Mouse (Mus musculus): Measurements from ENCODE around the gene C2cd4d. TPM values are rescaled to one million over a fixed set of nuclear protein-coding genes. Genes with fewer than 3 reads are reported as not detected.

The C2cd4d gene
- polyA plus RNA-seq, 1 experiment: 0.13 TPM

- no peak overlapping the region for H3K27ac ChIP-seq (ENCODE audit: insufficient read depth, low read length)
- no peak overlapping the region for H3K4me3 ChIP-seq (ENCODE audit: extremely low read depth, insufficient read depth, insufficient read length)
- no peak for DNase-seq (ENCODE audit: low read depth in 1 of 2, low spot score in 2 of 2)
- no peaks in the 10 kb centered on the region for H3K27me3 ChIP-seq (ENCODE audit: control insufficient read depth, insufficient read depth, low read length)
- TF ChIP-seq CTCF (IDR thresholded peaks at IDR 0.05; ENCODE audit: extremely low read depth, insufficient read depth, insufficient read length, insufficient replicate concordance) (no peak), POLR2A (IDR thresholded peaks at IDR 0.05; ENCODE audit: low read depth, low read length) (no peak)
- H3K4me1 ChIP-seq (ENCODE audit: control insufficient read depth, insufficient read depth, insufficient read length): no peaks in the 10 kb centered on the region
- WGBS: 65% methylated on average over 3 of the region's 3 CpGs
- H3K36me3 ChIP-seq (ENCODE audit: control insufficient read depth, insufficient read depth, low read length): no peaks in the 10 kb centered on the region
These were observed 21.2 kb downstream of the C2cd4d start for GRCm38 (mm10) chr3:94383476-94383875.

DNA sequence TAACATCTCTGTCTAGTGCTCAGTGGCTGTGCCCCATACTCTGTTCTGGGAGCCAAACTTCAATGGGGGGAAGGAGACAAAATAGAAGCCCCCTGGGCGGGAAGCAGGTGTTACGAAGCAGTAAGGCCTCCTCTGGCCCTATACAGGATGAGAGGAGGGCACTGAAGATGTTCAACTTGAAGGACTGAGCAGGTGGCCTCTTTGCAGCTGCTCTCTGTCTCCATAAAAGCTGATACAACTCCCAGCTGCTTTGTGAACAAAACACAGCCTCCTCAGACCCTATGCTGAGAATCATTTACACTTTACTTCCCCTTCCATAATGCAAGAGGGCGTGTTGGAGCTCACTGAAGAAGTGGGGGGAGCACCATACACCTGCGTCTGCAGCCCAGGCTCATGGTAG is 24.4 kb downstream of the C2cd4d start:
- TF ChIP-seq CTCF (IDR thresholded peaks at IDR 0.05; ENCODE audit: extremely low read depth, insufficient read depth, insufficient read length, insufficient replicate concordance): no peak
- no peak for TF ChIP-seq POLR2A (IDR thresholded peaks at IDR 0.05; ENCODE audit: low read depth, low read length)
- 40% methylated on average over 4 of the region's 4 CpGs for WGBS
- Histone ChIP-seq H3K4me3 (ENCODE audit: extremely low read depth, insufficient read depth, insufficient read length) (no peak overlapping the region), H3K27ac (ENCODE audit: insufficient read depth, low read length) (no peak overlapping the region), H3K4me1 (ENCODE audit: control insufficient read depth, insufficient read depth, insufficient read length) (no peaks in the 10 kb centered on the region), H3K36me3 (ENCODE audit: control insufficient read depth, insufficient read depth, low read length) (no peaks in the 10 kb centered on the region), H3K27me3 (ENCODE audit: control insufficient read depth, insufficient read depth, low read length) (no peaks in the 10 kb centered on the region)
- no peak for DNase-seq (ENCODE audit: low read depth in 1 of 2, low spot score in 2 of 2)

DNA sequence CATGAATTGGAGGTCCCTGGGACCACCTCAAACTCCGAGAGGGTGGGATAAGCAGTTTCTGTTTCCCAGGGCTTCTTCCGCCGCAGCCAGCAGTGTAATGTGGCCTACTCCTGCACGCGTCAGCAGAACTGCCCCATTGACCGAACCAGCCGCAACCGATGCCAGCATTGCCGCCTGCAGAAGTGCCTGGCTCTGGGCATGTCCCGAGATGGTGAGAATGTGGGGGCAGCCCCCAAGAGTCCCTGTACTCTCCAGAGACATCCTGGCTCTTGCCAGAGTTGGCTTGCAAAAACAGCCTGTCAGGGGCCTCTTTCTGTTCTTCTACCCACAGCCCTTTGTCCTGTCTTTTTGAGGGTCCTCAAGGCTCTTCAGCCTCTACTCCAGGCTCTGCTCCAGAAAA is 25.2 kb downstream of the C2cd4d start:
- H3K4me3 ChIP-seq (ENCODE audit: extremely low read depth, insufficient read depth, insufficient read length): no peak overlapping the region

DNA sequence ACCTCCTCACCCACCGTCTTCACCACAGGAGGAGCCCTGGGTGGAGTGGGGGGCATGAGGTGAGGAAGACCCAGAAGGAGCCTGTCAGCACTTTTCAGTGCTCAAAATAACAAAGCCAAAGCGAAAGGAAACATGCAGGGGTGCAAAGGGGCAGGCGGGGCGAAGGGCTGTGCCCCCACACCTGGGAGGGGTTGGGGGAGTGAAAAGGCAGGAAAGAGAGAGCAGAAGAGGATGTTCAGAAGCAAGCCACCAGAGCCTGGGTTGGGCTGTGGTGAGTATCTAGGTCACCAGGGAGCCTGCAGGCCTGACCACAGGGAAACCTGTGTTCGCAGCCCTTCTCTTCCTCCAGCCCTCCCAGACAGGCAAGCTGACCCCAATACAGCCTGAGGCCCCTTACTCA is 25.8 kb downstream of the C2cd4d start:
- 13% methylated on average over 5 of the region's 5 CpGs for WGBS
- no peak for DNase-seq (ENCODE audit: low read depth in 1 of 2, low spot score in 2 of 2)
- Histone ChIP-seq H3K36me3 (ENCODE audit: control insufficient read depth, insufficient read depth, low read length) (no peaks in the 10 kb centered on the region), H3K4me3 (ENCODE audit: extremely low read depth, insufficient read depth, insufficient read length) (no peak overlapping the region), H3K27me3 (ENCODE audit: control insufficient read depth, insufficient read depth, low read length) (no peaks in the 10 kb centered on the region), H3K4me1 (ENCODE audit: control insufficient read depth, insufficient read depth, insufficient read length) (no peaks in the 10 kb centered on the region), H3K27ac (ENCODE audit: insufficient read depth, low read length) (no peak overlapping the region)
- TF ChIP-seq POLR2A (IDR thresholded peaks at IDR 0.05; ENCODE audit: low read depth, low read length) (no peak), CTCF (IDR thresholded peaks at IDR 0.05; ENCODE audit: extremely low read depth, insufficient read depth, insufficient read length, insufficient replicate concordance) (no peak)

More for the DNA sequence above, 25.2 kb downstream of the C2cd4d start:
- H3K4me1 ChIP-seq (ENCODE audit: control insufficient read depth, insufficient read depth, insufficient read length): no peaks in the 10 kb centered on the region
- H3K27me3 ChIP-seq (ENCODE audit: control insufficient read depth, insufficient read depth, low read length): no peaks in the 10 kb centered on the region
- no peak overlapping the region for H3K27ac ChIP-seq (ENCODE audit: insufficient read depth, low read length)
- no peak for DNase-seq (ENCODE audit: low read depth in 1 of 2, low spot score in 2 of 2)
- WGBS: 85% methylated on average over 10 of the region's 10 CpGs
- TF ChIP-seq CTCF (IDR thresholded peaks at IDR 0.05; ENCODE audit: extremely low read depth, insufficient read depth, insufficient read length, insufficient replicate concordance) (no peak), POLR2A (IDR thresholded peaks at IDR 0.05; ENCODE audit: low read depth, low read length) (no peak)
- no peaks in the 10 kb centered on the region for H3K36me3 ChIP-seq (ENCODE audit: control insufficient read depth, insufficient read depth, low read length)

GRCm38 (mm10) chr3:94389420-94389819 is 27.2 kb downstream of the C2cd4d start:
- TF ChIP-seq CTCF (IDR thresholded peaks at IDR 0.05; ENCODE audit: extremely low read depth, insufficient read depth, insufficient read length, insufficient replicate concordance) (no peak), POLR2A (IDR thresholded peaks at IDR 0.05; ENCODE audit: low read depth, low read length) (no peak)
- no peak for DNase-seq (ENCODE audit: low read depth in 1 of 2, low spot score in 2 of 2)
- Histone ChIP-seq H3K27ac (ENCODE audit: insufficient read depth, low read length) (no peak overlapping the region), H3K4me3 (ENCODE audit: extremely low read depth, insufficient read depth, insufficient read length) (no peak overlapping the region), H3K36me3 (ENCODE audit: control insufficient read depth, insufficient read depth, low read length) (no peaks in the 10 kb centered on the region), H3K27me3 (ENCODE audit: control insufficient read depth, insufficient read depth, low read length) (no peaks in the 10 kb centered on the region), H3K4me1 (ENCODE audit: control insufficient read depth, insufficient read depth, insufficient read length) (no peaks in the 10 kb centered on the region)
- 91% methylated on average over 16 of the region's 16 CpGs for WGBS

GRCm38 (mm10) chr3:94391001-94391400 is 28.8 kb downstream of the C2cd4d start:
- H3K4me1 ChIP-seq (ENCODE audit: control insufficient read depth, insufficient read depth, insufficient read length): no peaks in the 10 kb centered on the region
- H3K36me3 ChIP-seq (ENCODE audit: control insufficient read depth, insufficient read depth, low read length): no peaks in the 10 kb centered on the region
- H3K27ac ChIP-seq (ENCODE audit: insufficient read depth, low read length): no peak overlapping the region
- TF ChIP-seq CTCF (IDR thresholded peaks at IDR 0.05; ENCODE audit: extremely low read depth, insufficient read depth, insufficient read length, insufficient replicate concordance) (no peak), POLR2A (IDR thresholded peaks at IDR 0.05; ENCODE audit: low read depth, low read length) (no peak)
- WGBS: 89% methylated on average over 5 of the region's 5 CpGs
- H3K4me3 ChIP-seq (ENCODE audit: extremely low read depth, insufficient read depth, insufficient read length): no peak overlapping the region
- no peak for DNase-seq (ENCODE audit: low read depth in 1 of 2, low spot score in 2 of 2)
- no peaks in the 10 kb centered on the region for H3K27me3 ChIP-seq (ENCODE audit: control insufficient read depth, insufficient read depth, low read length)

DNA sequence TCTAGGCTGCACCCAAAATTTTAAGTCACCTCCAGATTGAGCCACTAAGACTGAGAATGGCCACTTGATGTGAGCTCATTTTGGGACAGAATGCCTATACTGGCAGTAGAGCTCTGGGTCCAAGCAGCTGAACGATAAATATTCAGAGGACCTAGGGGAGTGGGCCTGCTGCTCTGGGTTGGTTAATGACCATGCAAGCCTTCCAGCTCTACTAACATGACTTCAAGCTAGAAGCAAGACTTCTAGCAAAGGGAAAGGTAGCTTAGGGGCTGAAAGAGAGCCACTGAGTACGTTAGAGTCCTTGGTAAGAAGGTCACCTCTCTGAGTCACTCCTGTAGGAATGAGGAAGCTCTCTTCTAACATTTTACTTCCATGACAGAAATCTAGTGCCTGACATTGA is 29.9 kb downstream of the C2cd4d start:
- Histone ChIP-seq H3K27ac (ENCODE audit: insufficient read depth, low read length) (no peak overlapping the region), H3K36me3 (ENCODE audit: control insufficient read depth, insufficient read depth, low read length) (no peaks in the 10 kb centered on the region), H3K4me3 (ENCODE audit: extremely low read depth, insufficient read depth, insufficient read length) (no peak overlapping the region), H3K27me3 (ENCODE audit: control insufficient read depth, insufficient read depth, low read length) (no peaks in the 10 kb centered on the region), H3K4me1 (ENCODE audit: control insufficient read depth, insufficient read depth, insufficient read length) (no peaks in the 10 kb centered on the region)
- TF ChIP-seq CTCF (IDR thresholded peaks at IDR 0.05; ENCODE audit: extremely low read depth, insufficient read depth, insufficient read length, insufficient replicate concordance) (no peak), POLR2A (IDR thresholded peaks at IDR 0.05; ENCODE audit: low read depth, low read length) (no peak)
- 81% methylated on average over 2 of the region's 2 CpGs for WGBS
- DNase-seq (ENCODE audit: low read depth in 1 of 2, low spot score in 2 of 2): no peak
